Mouse (Mus musculus) Muller cell, postnatal 12 days (primary cell): ENCODE results near the gene Hpd.
"Not testable (repeated sequence)": the region's sequence is repeated elsewhere in the genome, so short reads cannot be mapped to it uniquely, and the experiment has no call there.

Source experiments
- DNase-seq: peaks from one replicate; pipeline ENCODE4 v3.0.0-alpha.2; 2015; ENCODE audit errors: inconsistent ontology term

Hpd gene

GRCm38 (mm10) chr5:123182651-123183050, at the start of gene Hpd:
TSS of gene Hpd (minus strand) at chr5:123182727.
- DNase-seq: no peak

GRCm38 (mm10) chr5:123232180-123232579, 49.7 kb upstream of the Hpd start:
- DNase-seq: no peak

- no peak for DNase-seq
Measured at GRCm38 (mm10) chr5:123229296-123229695, 46.8 kb upstream of the Hpd start.

GRCm38 (mm10) chr5:123228524-123228922, 46.0 kb upstream of the Hpd start:
- DNase-seq: peak; percentile 3

- DNase-seq: peak; percentile 97
Measured at GRCm38 (mm10) chr5:123227762-123228523, 45.4 kb upstream of the Hpd start.

GRCm38 (mm10) chr5:123226851-123227250, 44.3 kb upstream of the Hpd start:
- no peak for DNase-seq

- not testable (repeated sequence) for DNase-seq
Measured at GRCm38 (mm10) chr5:123223861-123224260, 41.3 kb upstream of the Hpd start.

GRCm38 (mm10) chr5:123223051-123223410, 40.5 kb upstream of the Hpd start:
- DNase-seq: no peak

- DNase-seq: not testable (repeated sequence)
Measured at GRCm38 (mm10) chr5:123222346-123223050, 40.0 kb upstream of the Hpd start.

GRCm38 (mm10) chr5:123203591-123203990, 21.1 kb upstream of the Hpd start:
- not testable (repeated sequence) for DNase-seq

- DNase-seq: not testable (repeated sequence)
Measured at GRCm38 (mm10) chr5:123202771-123203170, 20.2 kb upstream of the Hpd start.

- DNase-seq: no peak
Measured at GRCm38 (mm10) chr5:123201987-123202386, 19.5 kb upstream of the Hpd start.

GRCm38 (mm10) chr5:123201523-123201892, 19.0 kb upstream of the Hpd start:
- DNase-seq: no peak

- not testable (repeated sequence) for DNase-seq
Measured at GRCm38 (mm10) chr5:123200816-123201522, 18.4 kb upstream of the Hpd start.

- no peak for DNase-seq
Measured at GRCm38 (mm10) chr5:123198523-123198922, 16.0 kb upstream of the Hpd start.

- no peak for DNase-seq
Measured at GRCm38 (mm10) chr5:123196746-123197145, 14.2 kb upstream of the Hpd start.

- no peak for DNase-seq
Measured at GRCm38 (mm10) chr5:123195500-123196000, 13.0 kb upstream of the Hpd start.

GRCm38 (mm10) chr5:123194856-123195255, 12.3 kb upstream of the Hpd start:
- no peak for DNase-seq

GRCm38 (mm10) chr5:123193436-123193835, 10.9 kb upstream of the Hpd start:
- no peak for DNase-seq

- DNase-seq: no peak
Measured at GRCm38 (mm10) chr5:123192606-123193150, 10.2 kb upstream of the Hpd start.

- DNase-seq: no peak
Measured at GRCm38 (mm10) chr5:123191427-123191826, 8.9 kb upstream of the Hpd start.

- DNase-seq: no peak
Measured at GRCm38 (mm10) chr5:123190912-123191311, 8.4 kb upstream of the Hpd start.
